Mouse (Mus musculus) hindbrain, embryonic 15.5 days (tissue): ENCODE data around the gene Pank4. TPM values are rescaled to one million over a fixed set of nuclear protein-coding genes. Genes with fewer than 3 reads are reported as not detected.

Experiments
- ATAC-seq: fragments of 200-750 bp; cut with Nextera tagmentation; 2 replicates; pipeline ENCODE4 v1.8.0; 2017; ENCODE audit warnings: low read depth, moderate number of reproducible peaks, moderate TSS enrichment; ENCODE audit not compliant: low FRiP score
- H3K27ac ChIP-seq: fragments of 300-500 bp; sonication (generic); replicated peaks from 2 replicates; pipeline ENCODE4 v1.5.1; 2015; ENCODE audit warnings: mild to moderate bottlenecking, inconsistent platforms
- H3K27me3 ChIP-seq: fragments of 300-500 bp; sonication (generic); 2 replicates; pipeline ENCODE4 v1.6.1; 2015; ENCODE audit warnings: control low read depth, inconsistent platforms
- H3K36me3 ChIP-seq: fragments of 300-500 bp; sonication (generic); 2 replicates; pipeline ENCODE4 v1.6.1; 2015; ENCODE audit warnings: control low read depth, inconsistent platforms
- H3K4me1 ChIP-seq: fragments of 300-500 bp; sonication (generic); replicated peaks from 2 replicates; pipeline ENCODE4 v1.6.1; 2015; ENCODE audit warnings: control low read depth, inconsistent platforms
- H3K4me2 ChIP-seq: fragments of 300-500 bp; sonication (generic); 2 replicates; pipeline ENCODE4 v1.6.1; 2015; ENCODE audit warnings: moderate library complexity, mild to moderate bottlenecking, inconsistent platforms
- H3K4me3 ChIP-seq: fragments of 300-500 bp; sonication (generic); 2 replicates; pipeline ENCODE4 v1.5.1; 2015; ENCODE audit warnings: mild to moderate bottlenecking, inconsistent platforms
- H3K9ac ChIP-seq: fragments of 300-500 bp; sonication (generic); 2 replicates; pipeline ENCODE4 v1.6.1; 2015; ENCODE audit warnings: inconsistent platforms
- H3K9me3 ChIP-seq: fragments of 300-500 bp; sonication (generic); 2 replicates; pipeline ENCODE4 v1.6.1; 2016; ENCODE audit warnings: control low read depth, inconsistent platforms
- WGBS: fragments of 180-500 bp; shearing (Covaris S2); methylation state at CpG from one replicate; pipeline ENCODE4 v1.1.7; 2015; 5-methylcytosine and 5-hydroxymethylcytosine counted together
- polyA plus RNA-seq: library from polyadenylated mRNA; unstranded; fragments of >200 nt; fragmentation: Nextera tagmentation; extraction: Ambion mirVana; gene quantifications from 2 replicates; pipeline ENCODE4 v1.2.1, GENCODE M21; 2015

Pank4 gene
- 35.9 and 37.3 TPM in 2 replicates for polyA plus RNA-seq

GRCm38 (mm10) chr4:154963901-154964580 is at the start of gene Pank4:
Pank4 (plus strand) TSS chr4:154964123.
- WGBS: under 1% methylated on average over 63 of the region's 66 CpGs
- Histone ChIP-seq H3K4me3 (peak within 1 kb of the TSS; percentile 72), H3K4me1 (peaks cover 69% of the 10 kb centered on the region), H3K27me3 (no peaks in the 10 kb centered on the region), H3K9ac (peak within 1 kb of the TSS; percentile 65), H3K27ac (peak within 1 kb of the TSS; percentile 95), H3K36me3 (0 out of 2 replicates have a peak, but pooled peaks cover 2% of the 10 kb centered on the region), H3K9me3 (no peaks in the 10 kb centered on the region), H3K4me2 (peak within 1 kb of the TSS; percentile 94)
- ATAC-seq: peak; percentile 91

- Histone ChIP-seq H3K4me1 (no peaks in the 10 kb centered on the region; the same call in 1 of the 2 replicates), H3K4me2 (no peak overlapping the region), H3K9ac (no peak overlapping the region), H3K9me3 (no peaks in the 10 kb centered on the region), H3K27me3 (no peaks in the 10 kb centered on the region), H3K36me3 (no peaks in the 10 kb centered on the region), H3K4me3 (no peak overlapping the region), H3K27ac (no peak overlapping the region)
- no peak for ATAC-seq
- 95% methylated on average over 4 of the region's 4 CpGs for WGBS
These were observed 49.7 kb upstream of the Pank4 start for GRCm38 (mm10) chr4:154914252-154914651.

- WGBS: 84% methylated on average over 3 of the region's 3 CpGs
- no peak for ATAC-seq
- H3K9ac ChIP-seq: no peak overlapping the region
These were observed 49.2 kb upstream of the Pank4 start for GRCm38 (mm10) chr4:154914707-154915106.

GRCm38 (mm10) chr4:154915286-154915685 is 48.6 kb upstream of the Pank4 start:
- no peak overlapping the region for H3K9ac ChIP-seq
- H3K9me3 ChIP-seq: no peaks in the 10 kb centered on the region
- H3K4me2 ChIP-seq: no peak overlapping the region
- H3K27ac ChIP-seq: no peak overlapping the region
- no peak overlapping the region for H3K4me3 ChIP-seq
- WGBS: 92% methylated on average over 10 of the region's 10 CpGs
- no peaks in the 10 kb centered on the region for H3K27me3 ChIP-seq
- no peaks in the 10 kb centered on the region for H3K36me3 ChIP-seq
- H3K4me1 ChIP-seq: no peaks in the 10 kb centered on the region; the same call in 1 of the 2 replicates
- ATAC-seq: no peak

More at GRCm38 (mm10) chr4:154914707-154915106, 49.2 kb upstream of the Pank4 start:
- Histone ChIP-seq H3K4me3 (no peak overlapping the region), H3K27me3 (no peaks in the 10 kb centered on the region), H3K4me2 (no peak overlapping the region), H3K36me3 (no peaks in the 10 kb centered on the region), H3K9me3 (no peaks in the 10 kb centered on the region), H3K27ac (no peak overlapping the region), H3K4me1 (no peaks in the 10 kb centered on the region; the same call in 1 of the 2 replicates)

GRCm38 (mm10) chr4:154916662-154917061 is 47.3 kb upstream of the Pank4 start:
- Histone ChIP-seq H3K4me3 (no peak overlapping the region), H3K36me3 (no peaks in the 10 kb centered on the region), H3K27me3 (no peaks in the 10 kb centered on the region), H3K9ac (no peak overlapping the region), H3K27ac (no peak overlapping the region), H3K9me3 (no peaks in the 10 kb centered on the region), H3K4me1 (no peaks in the 10 kb centered on the region), H3K4me2 (no peak overlapping the region)
- ATAC-seq: no peak
- WGBS: 86% methylated on average over 4 of the region's 4 CpGs

- H3K4me1 ChIP-seq: no peaks in the 10 kb centered on the region
- no peak overlapping the region for H3K9ac ChIP-seq
- H3K27ac ChIP-seq: no peak overlapping the region
- no peak for ATAC-seq
- H3K27me3 ChIP-seq: no peaks in the 10 kb centered on the region
- H3K36me3 ChIP-seq: no peaks in the 10 kb centered on the region
- no peak overlapping the region for H3K4me3 ChIP-seq
- no peak overlapping the region for H3K4me2 ChIP-seq
- 81% methylated on average over 4 of the region's 4 CpGs for WGBS
- H3K9me3 ChIP-seq: no peaks in the 10 kb centered on the region
These were observed 41.6 kb upstream of the Pank4 start for GRCm38 (mm10) chr4:154922291-154922690.

- H3K4me3 ChIP-seq: no peak overlapping the region
- WGBS: 90% methylated on average over 5 of the region's 5 CpGs
- H3K36me3 ChIP-seq: no peaks in the 10 kb centered on the region
- no peaks in the 10 kb centered on the region for H3K27me3 ChIP-seq
- no peak overlapping the region for H3K9ac ChIP-seq
- no peaks in the 10 kb centered on the region for H3K9me3 ChIP-seq
- H3K27ac ChIP-seq: no peak overlapping the region
- no peaks in the 10 kb centered on the region for H3K4me1 ChIP-seq
- no peak overlapping the region for H3K4me2 ChIP-seq
- ATAC-seq: no peak
These were observed 41.0 kb upstream of the Pank4 start for GRCm38 (mm10) chr4:154922931-154923330.

GRCm38 (mm10) chr4:154925413-154925812 is 38.5 kb upstream of the Pank4 start:
- Histone ChIP-seq H3K4me3 (no peak overlapping the region), H3K4me2 (no peak overlapping the region), H3K36me3 (no peaks in the 10 kb centered on the region), H3K4me1 (no peaks in the 10 kb centered on the region), H3K9ac (no peak overlapping the region), H3K27ac (no peak overlapping the region), H3K9me3 (no peaks in the 10 kb centered on the region), H3K27me3 (no peaks in the 10 kb centered on the region)
- 61% methylated on average over 4 of the region's 4 CpGs for WGBS
- no peak for ATAC-seq

- Histone ChIP-seq H3K9ac (no peak overlapping the region), H3K4me3 (no peak overlapping the region), H3K9me3 (no peaks in the 10 kb centered on the region), H3K27me3 (no peaks in the 10 kb centered on the region), H3K36me3 (no peaks in the 10 kb centered on the region), H3K4me1 (no peaks in the 10 kb centered on the region), H3K27ac (no peak overlapping the region), H3K4me2 (peak overlapping the region; percentile 1; the same call in 1 of the 2 replicates)
- 71% methylated on average over 9 of the region's 9 CpGs for WGBS
- ATAC-seq: no peak
These were observed 36.7 kb upstream of the Pank4 start for GRCm38 (mm10) chr4:154926969-154927898.

GRCm38 (mm10) chr4:154927899-154928337 is 36.0 kb upstream of the Pank4 start:
- ATAC-seq: no peak
- Histone ChIP-seq H3K4me3 (no peak overlapping the region), H3K4me2 (peak overlapping the region; percentile 1; the same call in 1 of the 2 replicates), H3K36me3 (no peaks in the 10 kb centered on the region), H3K27ac (no peak overlapping the region), H3K9me3 (no peaks in the 10 kb centered on the region), H3K4me1 (no peaks in the 10 kb centered on the region), H3K27me3 (no peaks in the 10 kb centered on the region), H3K9ac (no peak overlapping the region)
- whole genome bisulfite sequencing: 67% methylated on average over 5 of the region's 5 CpGs

- no peak within 1 kb of the TSS for H3K27ac ChIP-seq
- H3K36me3 ChIP-seq: no peaks in the 10 kb centered on the region
- no peaks in the 10 kb centered on the region for H3K27me3 ChIP-seq
- 47% methylated on average over 12 of the region's 12 CpGs for WGBS
- H3K9ac ChIP-seq: no peak within 1 kb of the TSS
- H3K4me3 ChIP-seq: no peak within 1 kb of the TSS
- H3K4me2 ChIP-seq: peak within 1 kb of the TSS; percentile 1; the same call in 1 of the 2 replicates
- H3K9me3 ChIP-seq: no peaks in the 10 kb centered on the region
- H3K4me1 ChIP-seq: no peaks in the 10 kb centered on the region; the same call in 1 of the 2 replicates
- ATAC-seq: no peak
These were observed 35.4 kb upstream of the Pank4 start, which contains the start of gene Tnfrsf14 for GRCm38 (mm10) chr4:154928395-154929087. Tnfrsf14 (minus strand) TSS chr4:154928563.
